Mouse (Mus musculus) liver, postnatal 0 days (tissue): ENCODE data around the gene Tpd52l1. TPM values are rescaled to one million over a fixed set of nuclear protein-coding genes. Genes with fewer than 3 reads are reported as not detected.
"Not testable (repeated sequence)": the region's sequence is repeated elsewhere in the genome, so short reads cannot be mapped to it uniquely, and the experiment has no call there.

Experiments
- ATAC-seq: fragments of 200-750 bp; cut with Nextera tagmentation; 2 replicates; pipeline ENCODE4 v1.8.0; 2017; ENCODE audit warnings: mild to moderate bottlenecking, moderate library complexity
- DNase-seq: peaks from one replicate; pipeline ENCODE4 v3.0.0-alpha.2; 2016
- H3K27ac ChIP-seq: fragments of 300-500 bp; sonication (generic); 2 replicates; pipeline ENCODE4 v1.5.1; 2014; ENCODE audit warnings: antibody characterized with exemption, moderate library complexity, mild to moderate bottlenecking, low read depth
- H3K27me3 ChIP-seq: fragments of 300-500 bp; sonication (generic); 2 replicates; pipeline ENCODE4 v1.6.1; 2014; ENCODE audit warnings: low read length, control low read depth, mixed read lengths; ENCODE audit not compliant: insufficient read depth
- H3K36me3 ChIP-seq: fragments of 300-500 bp; sonication (generic); replicated peaks from 2 replicates; pipeline ENCODE4 v1.6.1; 2014; ENCODE audit warnings: mild to moderate bottlenecking, control low read depth, low read length, moderate library complexity, mixed read lengths; ENCODE audit not compliant: insufficient read depth
- H3K4me1 ChIP-seq: fragments of 300-500 bp; sonication (generic); 2 replicates; pipeline ENCODE4 v1.6.1; 2014; ENCODE audit warnings: antibody characterized with exemption, mild to moderate bottlenecking, control low read depth; ENCODE audit not compliant: insufficient read depth
- H3K4me2 ChIP-seq: fragments of 300-500 bp; sonication (generic); 2 replicates; pipeline ENCODE4 v1.6.1; 2014; ENCODE audit warnings: low read depth, mild to moderate bottlenecking, low read length, moderate library complexity, mixed read lengths
- H3K4me3 ChIP-seq: fragments of 300-500 bp; sonication (generic); 2 replicates; pipeline ENCODE4 v1.5.1; 2014; ENCODE audit warnings: low read depth, low read length
- H3K9ac ChIP-seq: fragments of 300-500 bp; sonication (generic); replicated peaks from 2 replicates; pipeline ENCODE4 v1.6.1; 2014; ENCODE audit warnings: mild to moderate bottlenecking, moderate library complexity
- H3K9me3 ChIP-seq: fragments of 300-500 bp; sonication (generic); 2 replicates; pipeline ENCODE4 v1.6.1; 2016; ENCODE audit warnings: mild to moderate bottlenecking, control low read depth, low read length, mixed read lengths
- CTCF ChIP-seq: sonication (generic); IDR thresholded peaks from 2 replicates; pipeline ENCODE4 v1.5.1; 2016; ENCODE audit warnings: antibody characterized with exemption, low read depth
- EP300 ChIP-seq: IDR thresholded peaks from 2 replicates; pipeline ENCODE4 v1.6.1; 2016; ENCODE audit warnings: antibody characterized with exemption, low read depth, mild to moderate bottlenecking
- WGBS: fragments of 180-500 bp; shearing (Covaris S2); extraction: QIAGEN DNeasy Blood & Tissue Kit; methylation state at CpG from one replicate; pipeline ENCODE4 v1.1.7; 2014; ENCODE audit not compliant: insufficient replicate concordance; 5-methylcytosine and 5-hydroxymethylcytosine counted together
- polyA plus RNA-seq: library from polyadenylated mRNA; unstranded; fragments of >200 nt; fragmentation: Nextera tagmentation; extraction: Ambion mirVana; gene quantifications from 2 replicates; pipeline ENCODE4 v1.2.1, GENCODE M21; 2015

The Tpd52l1 gene
- polyA plus RNA-seq, 1 experiment from 2014 or later: 3.9 TPM

DNA sequence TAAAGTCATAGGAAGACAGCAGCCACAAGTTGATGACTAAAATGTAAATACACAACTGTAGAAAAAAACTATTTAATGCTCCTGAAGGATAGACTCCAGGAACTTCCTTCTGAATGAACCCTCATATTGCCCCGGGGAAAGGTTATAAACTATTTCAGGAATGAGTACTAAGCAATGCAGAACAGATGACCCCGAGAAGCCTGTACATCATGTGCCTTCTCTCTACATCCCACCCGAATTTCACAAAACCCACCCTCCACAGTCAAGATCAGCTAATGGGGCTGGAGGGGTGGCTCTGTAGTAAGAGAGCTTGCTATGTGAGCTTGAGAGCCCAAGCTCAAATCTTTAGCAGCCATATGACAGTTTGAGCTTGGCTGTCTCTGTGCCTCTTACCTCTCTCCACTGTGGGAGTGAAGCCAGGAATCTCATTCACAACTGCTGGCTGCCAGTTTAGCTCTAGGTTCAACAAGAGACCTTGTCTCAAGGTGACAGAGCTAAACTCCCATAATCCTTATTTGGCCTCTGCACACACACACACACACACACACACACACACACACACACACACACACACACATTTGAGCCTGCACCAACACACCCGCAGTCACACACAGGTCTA, 54.9 kb downstream of the Tpd52l1 start:
- Histone ChIP-seq H3K36me3 (no peaks in the 10 kb centered on the region), H3K4me2 (no peak overlapping the region), H3K27ac (no peak overlapping the region), H3K9ac (no peak overlapping the region), H3K9me3 (no peaks in the 10 kb centered on the region), H3K27me3 (no peaks in the 10 kb centered on the region), H3K4me3 (no peak overlapping the region), H3K4me1 (no peaks in the 10 kb centered on the region)
- no peak for ATAC-seq
- TF ChIP-seq EP300 (no peak), CTCF (no peak)
- 65% methylated on average over 3 of the region's 4 CpGs for WGBS
- DNase-seq: no peak

DNA sequence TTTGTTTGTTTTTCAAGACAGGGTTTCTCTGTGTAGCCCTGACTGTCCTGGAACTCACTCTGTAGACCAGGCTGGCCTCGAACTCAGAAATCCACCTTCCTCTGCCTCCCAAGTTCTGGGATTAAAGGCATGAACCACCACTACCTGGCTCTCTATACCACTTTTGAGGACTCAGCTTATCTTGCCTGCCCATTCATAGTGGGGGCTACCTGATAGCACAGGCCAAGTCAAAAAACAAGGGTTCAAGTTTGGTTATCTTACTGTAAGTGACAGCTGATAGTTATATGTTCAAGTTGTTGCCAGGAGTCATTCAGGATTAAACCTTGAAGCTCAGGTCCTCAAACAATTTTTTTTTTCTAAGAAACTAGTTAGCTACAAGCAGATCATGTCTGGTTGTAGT, 57.2 kb downstream of the Tpd52l1 start:
- not testable (repeated sequence) for H3K9me3 ChIP-seq, H3K36me3 ChIP-seq, H3K4me2 ChIP-seq, H3K27me3 ChIP-seq, DNase-seq, ATAC-seq, H3K27ac ChIP-seq, H3K4me3 ChIP-seq, H3K4me1 ChIP-seq, H3K9ac ChIP-seq
- WGBS: 52% methylated on average over 1 of the region's 1 CpGs

DNA sequence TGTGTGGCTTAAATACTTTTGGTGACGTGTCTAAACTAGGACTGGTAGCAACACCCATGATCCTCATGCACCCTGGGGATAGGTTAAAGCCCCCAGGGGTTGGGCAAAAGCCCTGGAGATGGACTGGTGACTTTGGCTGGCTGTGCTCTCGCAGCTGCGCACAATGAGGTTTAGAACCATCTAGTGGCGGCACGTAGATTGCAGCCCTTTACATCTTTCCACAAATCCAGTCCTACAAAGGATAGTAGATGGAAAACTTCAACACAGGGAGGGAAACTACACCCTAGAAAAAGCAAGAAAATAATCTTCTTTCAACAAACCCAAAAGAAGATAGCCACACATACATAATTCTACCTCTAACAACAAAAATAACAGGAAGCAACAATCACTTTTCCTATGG, 75.6 kb downstream of the Tpd52l1 start:
- H3K4me1 ChIP-seq, H3K9ac ChIP-seq, H3K27me3 ChIP-seq, H3K9me3 ChIP-seq, H3K27ac ChIP-seq, DNase-seq, ATAC-seq, H3K36me3 ChIP-seq, H3K4me2 ChIP-seq, H3K4me3 ChIP-seq: not testable (repeated sequence)
- TF ChIP-seq CTCF: peak; percentile 31
- WGBS: 28% methylated on average over 4 of the region's 5 CpGs

DNA sequence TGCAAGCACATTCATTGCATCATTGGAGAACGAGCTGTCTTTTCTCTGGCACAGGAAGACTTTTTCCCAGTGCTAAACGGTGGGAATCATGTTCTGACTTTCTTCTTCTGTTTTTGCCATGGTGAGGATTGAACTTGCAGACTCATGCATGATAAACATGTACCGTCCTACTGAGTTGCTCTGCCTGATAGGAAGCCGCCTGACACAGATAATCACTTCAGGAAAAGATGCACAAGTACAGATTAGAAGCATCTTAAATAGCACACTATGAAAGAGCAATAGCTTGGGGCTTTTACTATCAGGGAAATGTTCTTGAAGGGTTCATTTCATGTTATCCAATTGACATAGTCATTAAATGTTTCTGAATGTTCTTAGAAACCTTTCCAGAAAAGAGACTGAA, 86.0 kb downstream of the Tpd52l1 start:
- Histone ChIP-seq H3K4me1 (no peaks in the 10 kb centered on the region), H3K9me3 (no peaks in the 10 kb centered on the region), H3K36me3 (no peaks in the 10 kb centered on the region), H3K9ac (no peak overlapping the region), H3K4me3 (no peak overlapping the region), H3K4me2 (no peak overlapping the region), H3K27ac (no peak overlapping the region), H3K27me3 (no peaks in the 10 kb centered on the region)
- TF ChIP-seq CTCF (no peak), EP300 (no peak)
- no peak for DNase-seq
- whole genome bisulfite sequencing: 49% methylated on average over 4 of the region's 4 CpGs
- ATAC-seq: no peak

DNA sequence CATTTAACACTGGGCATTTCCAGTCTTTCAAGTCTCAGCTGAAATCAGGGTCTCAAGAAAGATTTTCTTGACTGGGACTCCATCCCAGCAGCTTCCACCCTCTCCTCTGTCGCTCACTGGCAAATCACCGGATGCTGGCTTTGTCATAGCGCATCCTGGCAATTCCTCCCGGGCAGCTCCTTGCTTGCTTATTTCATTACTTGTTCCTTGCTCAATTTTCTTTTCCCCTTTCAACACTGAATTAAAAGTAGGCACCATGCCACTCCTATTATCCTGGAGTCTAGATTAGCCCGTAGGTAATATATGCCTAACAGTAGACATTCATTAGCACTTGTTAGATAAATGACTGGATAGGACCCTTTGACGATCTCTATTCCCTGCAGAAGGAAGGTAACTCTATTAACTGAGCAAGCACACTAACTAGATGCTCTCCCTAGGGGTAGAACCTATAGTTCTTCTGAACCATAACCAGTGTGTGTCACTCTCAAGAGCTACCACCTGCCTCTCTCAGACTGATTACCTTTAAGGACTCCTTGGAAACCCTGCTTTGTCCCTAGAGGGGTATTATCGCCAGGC, 90.8 kb downstream of the Tpd52l1 start:
- DNase-seq (no peak), ATAC-seq (no peak)
- Histone ChIP-seq H3K9me3 (no peaks in the 10 kb centered on the region), H3K4me1 (no peaks in the 10 kb centered on the region), H3K4me2 (no peak overlapping the region), H3K27ac (no peak overlapping the region), H3K27me3 (no peaks in the 10 kb centered on the region), H3K36me3 (no peaks in the 10 kb centered on the region), H3K4me3 (no peak overlapping the region), H3K9ac (no peak overlapping the region)
- TF ChIP-seq CTCF (no peak), EP300 (no peak)
- WGBS: 65% methylated on average over 7 of the region's 7 CpGs

DNA sequence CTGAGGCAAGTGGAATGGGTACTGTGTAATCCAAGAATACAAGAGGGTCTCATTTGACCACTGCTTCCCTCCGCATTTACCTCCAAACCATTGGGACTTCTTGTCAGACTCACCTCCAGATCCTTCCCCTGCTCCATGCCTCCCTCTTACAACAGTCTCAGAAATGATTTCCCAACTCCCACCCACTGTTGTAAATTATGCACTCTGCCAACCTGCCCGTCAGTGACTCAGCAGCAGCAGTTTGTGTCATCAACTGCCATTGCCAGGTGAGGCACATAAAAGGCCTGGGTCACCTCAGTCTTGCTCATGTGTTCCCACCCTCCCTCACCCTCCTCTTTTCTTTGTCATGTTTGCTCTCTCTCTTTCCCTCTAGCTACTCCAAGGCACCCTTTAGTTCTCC, 91.6 kb downstream of the Tpd52l1 start:
- Histone ChIP-seq H3K4me2 (no peak overlapping the region), H3K27me3 (no peaks in the 10 kb centered on the region), H3K27ac (no peak overlapping the region), H3K4me3 (no peak overlapping the region), H3K9ac (no peak overlapping the region), H3K36me3 (no peaks in the 10 kb centered on the region), H3K9me3 (no peaks in the 10 kb centered on the region), H3K4me1 (no peaks in the 10 kb centered on the region)
- no peak for ATAC-seq
- 77% methylated on average over 2 of the region's 2 CpGs for WGBS
- no peak for TF ChIP-seq CTCF
- TF ChIP-seq EP300: no peak
- no peak for DNase-seq
